Mouse (Mus musculus): Measurements from ENCODE around the gene Lsm11. TPM values are rescaled to one million over a fixed set of nuclear protein-coding genes. Genes with fewer than 3 reads are reported as not detected.

Lsm11 gene
- polyA plus RNA-seq, 1 experiment = 1.2 TPM

- Histone ChIP-seq H3K36me3 (ENCODE audit: control insufficient read depth) (no peaks in the 10 kb centered on the region), H3K4me3 (replicated peaks) (no peak overlapping the region)
Observed at GRCm38 (mm10) chr11:45966896-45967295, 22.2 kb upstream of the Lsm11 start.

GRCm38 (mm10) chr11:45960003-45960402 lies 15.3 kb upstream of the Lsm11 start:
- no peaks in the 10 kb centered on the region for H3K36me3 ChIP-seq (ENCODE audit: control insufficient read depth)
- H3K27me3 ChIP-seq (ENCODE audit: control insufficient read depth) = peaks cover 3% of the 10 kb centered on the region; the same call in 1 of the 2 replicates
- H3K4me3 ChIP-seq (replicated peaks) = no peak overlapping the region
- no peaks in the 10 kb centered on the region for H3K9me3 ChIP-seq (ENCODE audit: control insufficient read depth, low read length)
- peaks cover 6% of the 10 kb centered on the region for H3K4me1 ChIP-seq (ENCODE audit: control insufficient read depth)
- no peak for TF ChIP-seq TAL1 (IDR thresholded peaks at IDR 0.05; ENCODE audit: low read length)
- no peak for TF ChIP-seq GATA1 (IDR thresholded peaks at IDR 0.05; ENCODE audit: low read length)

More at GRCm38 (mm10) chr11:45966896-45967295, 22.2 kb upstream of the Lsm11 start:
- Histone ChIP-seq H3K4me1 (ENCODE audit: control insufficient read depth) (no peaks in the 10 kb centered on the region), H3K9me3 (ENCODE audit: control insufficient read depth, low read length) (no peaks in the 10 kb centered on the region), H3K27me3 (ENCODE audit: control insufficient read depth) (no peaks in the 10 kb centered on the region; the same call in 1 of the 2 replicates)
- TF ChIP-seq GATA1 (IDR thresholded peaks at IDR 0.05; ENCODE audit: low read length) (no peak), TAL1 (IDR thresholded peaks at IDR 0.05; ENCODE audit: low read length) (no peak)

GRCm38 (mm10) chr11:45959598-45959997 lies 14.9 kb upstream of the Lsm11 start:
- Histone ChIP-seq H3K27me3 (ENCODE audit: control insufficient read depth) (peaks cover 3% of the 10 kb centered on the region; the same call in 1 of the 2 replicates), H3K9me3 (ENCODE audit: control insufficient read depth, low read length) (no peaks in the 10 kb centered on the region)
- TF ChIP-seq TAL1 (IDR thresholded peaks at IDR 0.05; ENCODE audit: low read length) = no peak
- TF ChIP-seq GATA1 (IDR thresholded peaks at IDR 0.05; ENCODE audit: low read length) = no peak

GRCm38 (mm10) chr11:45955127-45955627 lies 10.4 kb upstream of the Lsm11 start, which contains the start of gene Thg1l:
Gene Thg1l, minus strand, starts transcription at chr11:45955494.
- Histone ChIP-seq H3K9me3 (ENCODE audit: control insufficient read depth, low read length) (no peaks in the 10 kb centered on the region), H3K36me3 (ENCODE audit: control insufficient read depth) (peaks cover 29% of the 10 kb centered on the region), H3K27me3 (ENCODE audit: control insufficient read depth) (no peaks in the 10 kb centered on the region), H3K4me1 (ENCODE audit: control insufficient read depth) (peaks cover 15% of the 10 kb centered on the region), H3K4me3 (replicated peaks) (peak within 1 kb of the TSS; percentile 84)
- no peak for TF ChIP-seq TAL1 (IDR thresholded peaks at IDR 0.05; ENCODE audit: low read length)
- no peak for TF ChIP-seq GATA1 (IDR thresholded peaks at IDR 0.05; ENCODE audit: low read length)

More at GRCm38 (mm10) chr11:45959598-45959997, 14.9 kb upstream of the Lsm11 start:
- no peak overlapping the region for H3K4me3 ChIP-seq (replicated peaks)
- H3K4me1 ChIP-seq (ENCODE audit: control insufficient read depth) = peaks cover 10% of the 10 kb centered on the region
- H3K36me3 ChIP-seq (ENCODE audit: control insufficient read depth) = no peaks in the 10 kb centered on the region

- Histone ChIP-seq H3K27me3 (ENCODE audit: control insufficient read depth) (no peaks in the 10 kb centered on the region), H3K4me1 (ENCODE audit: control insufficient read depth) (peaks cover 25% of the 10 kb centered on the region), H3K36me3 (ENCODE audit: control insufficient read depth) (peaks cover 43% of the 10 kb centered on the region), H3K9me3 (ENCODE audit: control insufficient read depth, low read length) (no peaks in the 10 kb centered on the region), H3K4me3 (replicated peaks) (no peak overlapping the region)
- TF ChIP-seq TAL1 (IDR thresholded peaks at IDR 0.05; ENCODE audit: low read length) (no peak), GATA1 (IDR thresholded peaks at IDR 0.05; ENCODE audit: low read length) (no peak)
Observed at GRCm38 (mm10) chr11:45947491-45947890, 2.8 kb upstream of the Lsm11 start.

GRCm38 (mm10) chr11:45946796-45947195 lies 2.1 kb upstream of the Lsm11 start:
- no peak for TF ChIP-seq TAL1 (IDR thresholded peaks at IDR 0.05; ENCODE audit: low read length)
- TF ChIP-seq GATA1 (IDR thresholded peaks at IDR 0.05; ENCODE audit: low read length) = no peak
- H3K36me3 ChIP-seq (ENCODE audit: control insufficient read depth) = peaks cover 38% of the 10 kb centered on the region
- no peak overlapping the region for H3K4me3 ChIP-seq (replicated peaks)
- peaks cover 25% of the 10 kb centered on the region for H3K4me1 ChIP-seq (ENCODE audit: control insufficient read depth)
- H3K9me3 ChIP-seq (ENCODE audit: control insufficient read depth, low read length) = no peaks in the 10 kb centered on the region
- no peaks in the 10 kb centered on the region for H3K27me3 ChIP-seq (ENCODE audit: control insufficient read depth)

- Histone ChIP-seq H3K36me3 (ENCODE audit: control insufficient read depth) (peaks cover 27% of the 10 kb centered on the region), H3K9me3 (ENCODE audit: control insufficient read depth, low read length) (no peaks in the 10 kb centered on the region), H3K4me3 (replicated peaks) (peak overlapping the region; percentile 91), H3K4me1 (ENCODE audit: control insufficient read depth) (peaks cover 28% of the 10 kb centered on the region), H3K27me3 (ENCODE audit: control insufficient read depth) (no peaks in the 10 kb centered on the region)
- no peak for TF ChIP-seq GATA1 (IDR thresholded peaks at IDR 0.05; ENCODE audit: low read length)
- no peak for TF ChIP-seq TAL1 (IDR thresholded peaks at IDR 0.05; ENCODE audit: low read length)
Observed at GRCm38 (mm10) chr11:45943891-45944642, 668 bp downstream of the Lsm11 start.

GRCm38 (mm10) chr11:45943108-45943705 lies 1.5 kb downstream of the Lsm11 start:
- H3K4me1 ChIP-seq (ENCODE audit: control insufficient read depth) = peaks cover 30% of the 10 kb centered on the region
- no peaks in the 10 kb centered on the region for H3K9me3 ChIP-seq (ENCODE audit: control insufficient read depth, low read length)
- peaks cover 23% of the 10 kb centered on the region for H3K36me3 ChIP-seq (ENCODE audit: control insufficient read depth)
- TF ChIP-seq TAL1 (IDR thresholded peaks at IDR 0.05; ENCODE audit: low read length) = no peak
- no peak for TF ChIP-seq GATA1 (IDR thresholded peaks at IDR 0.05; ENCODE audit: low read length)
- no peaks in the 10 kb centered on the region for H3K27me3 ChIP-seq (ENCODE audit: control insufficient read depth)
- H3K4me3 ChIP-seq (replicated peaks) = peak overlapping the region; percentile 91

- H3K9me3 ChIP-seq (ENCODE audit: control insufficient read depth, low read length) = no peaks in the 10 kb centered on the region
- H3K27me3 ChIP-seq (ENCODE audit: control insufficient read depth) = no peaks in the 10 kb centered on the region
- H3K4me1 ChIP-seq (ENCODE audit: control insufficient read depth) = peaks cover 30% of the 10 kb centered on the region
- no peak for TF ChIP-seq TAL1 (IDR thresholded peaks at IDR 0.05; ENCODE audit: low read length)
- TF ChIP-seq GATA1 (IDR thresholded peaks at IDR 0.05; ENCODE audit: low read length) = no peak
- H3K36me3 ChIP-seq (ENCODE audit: control insufficient read depth) = peaks cover 21% of the 10 kb centered on the region
- no peak overlapping the region for H3K4me3 ChIP-seq (replicated peaks)
Observed at GRCm38 (mm10) chr11:45942281-45942680, 2.5 kb downstream of the Lsm11 start.

All from erythroblast, embryonic 14.5 days (primary cell).